Mouse (Mus musculus) liver, embryonic 16.5 days (tissue): ENCODE results near the gene Rad9a. TPM values are rescaled to one million over a fixed set of nuclear protein-coding genes. Genes with fewer than 3 reads are reported as not detected.

ENCODE experiments used
- ATAC-seq: fragments of 200-750 bp; cut with Nextera tagmentation; 2 replicates; pipeline ENCODE4 v1.8.0; 2017; ENCODE audit warnings: low read depth, mild to moderate bottlenecking, moderate number of reproducible peaks, moderate library complexity
- H3K27ac ChIP-seq: fragments of 300-500 bp; sonication (generic); 2 replicates; pipeline ENCODE4 v1.5.1; 2014; ENCODE audit warnings: mild to moderate bottlenecking, low read length
- H3K27me3 ChIP-seq: fragments of 300-500 bp; sonication (generic); 2 replicates; pipeline ENCODE4 v1.6.1; 2014; ENCODE audit warnings: low read depth, low read length, mixed read lengths; ENCODE audit not compliant: control insufficient read depth, insufficient read depth
- H3K36me3 ChIP-seq: fragments of 300-500 bp; sonication (generic); 2 replicates; pipeline ENCODE4 v1.6.1; 2014; ENCODE audit warnings: mild to moderate bottlenecking; ENCODE audit not compliant: control insufficient read depth, insufficient read depth
- H3K4me1 ChIP-seq: fragments of 300-500 bp; sonication (generic); 2 replicates; pipeline ENCODE4 v1.6.1; 2014; ENCODE audit warnings: low read depth, low read length, mixed read lengths; ENCODE audit not compliant: control insufficient read depth
- H3K4me2 ChIP-seq: fragments of 300-500 bp; sonication (generic); 2 replicates; pipeline ENCODE4 v1.6.1; 2014; ENCODE audit warnings: low read depth, low read length, mixed read lengths
- H3K4me3 ChIP-seq: fragments of 300-500 bp; sonication (generic); 2 replicates; pipeline ENCODE4 v1.5.1; 2014; ENCODE audit warnings: low read depth, mild to moderate bottlenecking, low read length
- H3K9ac ChIP-seq: fragments of 300-500 bp; sonication (generic); 2 replicates; pipeline ENCODE4 v1.6.1; 2014; ENCODE audit warnings: low read depth, low read length
- H3K9me3 ChIP-seq: fragments of 300-500 bp; sonication (generic); replicated peaks from 2 replicates; pipeline ENCODE4 v1.6.1; 2016; ENCODE audit warnings: low read length; ENCODE audit not compliant: control insufficient read depth
- WGBS: fragments of 180-500 bp; shearing (Covaris S2); extraction: QIAGEN DNeasy Blood & Tissue Kit; methylation state at CpG from one replicate; pipeline ENCODE4 v1.1.7; 2014; ENCODE audit not compliant: insufficient replicate concordance; 5-methylcytosine and 5-hydroxymethylcytosine counted together
- polyA plus RNA-seq: library from polyadenylated mRNA; unstranded; fragments of >200 nt; fragmentation: Nextera tagmentation; extraction: Ambion mirVana; gene quantifications from 2 replicates; pipeline ENCODE4 v1.2.1, GENCODE M21; 2015

Rad9a gene
- polyA plus RNA-seq, 1 experiment from 2014 or later = 14.2 TPM

DNA sequence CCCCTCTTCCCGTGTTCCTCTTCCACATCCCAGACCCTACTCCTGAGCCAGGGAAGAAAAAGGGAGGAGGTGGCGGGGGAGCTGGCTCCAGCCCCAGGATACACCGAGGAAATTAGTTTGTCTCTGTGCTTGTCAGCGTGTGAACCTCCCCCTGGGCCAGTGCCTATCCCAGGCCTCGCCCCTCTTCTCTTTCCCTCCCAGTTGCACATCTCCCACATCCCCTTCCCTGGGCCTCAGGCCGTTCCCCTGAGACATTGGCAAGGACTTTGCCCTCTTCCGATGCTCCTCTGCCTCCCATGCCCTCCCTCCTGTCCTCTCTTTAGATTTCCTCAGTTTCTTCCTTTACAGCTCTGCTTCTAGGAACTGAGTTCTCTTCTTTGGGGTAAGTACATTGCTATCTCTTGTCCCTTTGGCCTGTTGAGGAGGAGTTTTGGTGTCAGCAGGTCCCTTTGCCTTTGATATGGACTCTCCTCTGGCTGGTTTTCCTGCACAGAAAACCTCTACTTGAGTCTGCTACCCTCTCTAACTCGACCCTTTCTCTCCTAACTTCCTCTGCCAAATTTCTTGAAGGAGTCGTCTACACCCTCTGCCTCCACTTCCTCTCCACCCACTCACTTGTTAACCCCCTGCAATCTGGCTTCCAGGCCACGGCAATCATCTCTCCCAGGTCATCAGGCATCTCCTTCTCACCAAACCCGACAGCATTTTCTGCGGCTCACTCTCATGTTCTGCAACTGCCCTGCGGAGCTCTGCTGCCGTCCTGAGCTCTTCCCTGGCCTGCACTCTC, 19.7 kb upstream of the Rad9a start:
- Histone ChIP-seq H3K4me2 (no peak overlapping the region), H3K4me1 (peaks cover 14% of the 10 kb centered on the region), H3K9me3 (no peaks in the 10 kb centered on the region), H3K4me3 (no peak overlapping the region), H3K36me3 (no peaks in the 10 kb centered on the region), H3K27ac (0 out of 2 replicates have a peak overlapping the region, but pooled peaks have one; percentile 15), H3K9ac (no peak overlapping the region), H3K27me3 (peaks cover 29% of the 10 kb centered on the region)
- 29% methylated on average over 14 of the region's 14 CpGs for WGBS
- no peak for ATAC-seq

DNA sequence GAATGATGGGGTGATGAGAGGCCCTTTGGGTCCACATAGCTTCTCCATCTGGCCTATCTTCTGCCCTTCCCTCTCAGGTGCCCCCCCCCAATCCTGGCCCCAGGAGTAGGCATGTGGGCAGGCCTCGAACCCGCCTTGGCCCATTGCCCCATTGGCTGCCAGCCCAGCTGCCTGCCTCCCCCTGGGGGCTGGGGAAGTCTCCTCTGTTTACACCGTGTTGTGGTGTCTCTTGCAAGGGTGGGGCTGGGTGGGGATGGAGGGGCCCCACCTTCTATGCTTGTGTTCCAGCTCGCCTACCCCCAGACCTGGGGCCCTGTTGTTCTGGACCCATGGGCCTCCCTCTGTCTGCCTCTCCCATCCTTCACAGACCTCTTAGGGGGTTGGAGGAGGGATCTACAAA, 19.0 kb upstream of the Rad9a start:
- Histone ChIP-seq H3K9me3 (no peaks in the 10 kb centered on the region), H3K4me3 (no peak overlapping the region), H3K27me3 (peaks cover 36% of the 10 kb centered on the region), H3K9ac (no peak overlapping the region), H3K4me2 (no peak overlapping the region), H3K27ac (no peak overlapping the region), H3K4me1 (peaks cover 14% of the 10 kb centered on the region), H3K36me3 (no peaks in the 10 kb centered on the region)
- no peak for ATAC-seq
- 24% methylated on average over 4 of the region's 4 CpGs for WGBS

DNA sequence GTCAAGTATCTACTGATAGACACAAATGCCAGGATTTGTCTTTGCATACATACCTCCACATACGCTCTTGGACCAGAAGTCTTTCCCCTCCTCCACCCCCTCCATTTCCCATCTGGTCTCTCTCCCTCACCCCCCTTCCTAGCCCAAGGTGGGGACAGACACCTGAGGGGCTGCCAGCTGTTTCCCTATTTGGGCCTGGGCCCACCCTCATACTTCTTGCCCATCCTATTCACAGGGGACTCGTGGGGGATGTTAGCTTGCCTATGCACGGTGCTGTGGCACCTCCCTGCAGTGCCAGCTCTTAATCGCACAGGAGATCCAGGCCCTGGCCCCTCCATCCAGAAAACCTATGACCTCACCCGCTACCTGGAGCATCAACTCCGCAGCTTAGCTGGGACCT, 18.5 kb upstream of the Rad9a start:
- Histone ChIP-seq H3K27me3 (peaks cover 41% of the 10 kb centered on the region), H3K4me3 (no peak overlapping the region), H3K9ac (no peak overlapping the region), H3K4me2 (no peak overlapping the region), H3K27ac (no peak overlapping the region), H3K9me3 (no peaks in the 10 kb centered on the region), H3K36me3 (no peaks in the 10 kb centered on the region), H3K4me1 (peaks cover 15% of the 10 kb centered on the region)
- WGBS = 74% methylated on average over 6 of the region's 6 CpGs
- ATAC-seq = no peak

- Histone ChIP-seq H3K36me3 (no peaks in the 10 kb centered on the region), H3K4me3 (no peak overlapping the region), H3K9me3 (no peaks in the 10 kb centered on the region), H3K27ac (no peak overlapping the region), H3K4me1 (peaks cover 22% of the 10 kb centered on the region), H3K9ac (no peak overlapping the region), H3K27me3 (peaks cover 52% of the 10 kb centered on the region), H3K4me2 (no peak overlapping the region)
- ATAC-seq = no peak
- WGBS = 16% methylated on average over 1 of the region's 1 CpGs
Measured at GRCm38 (mm10) chr19:4218784-4219183, 17.3 kb upstream of the Rad9a start.

DNA sequence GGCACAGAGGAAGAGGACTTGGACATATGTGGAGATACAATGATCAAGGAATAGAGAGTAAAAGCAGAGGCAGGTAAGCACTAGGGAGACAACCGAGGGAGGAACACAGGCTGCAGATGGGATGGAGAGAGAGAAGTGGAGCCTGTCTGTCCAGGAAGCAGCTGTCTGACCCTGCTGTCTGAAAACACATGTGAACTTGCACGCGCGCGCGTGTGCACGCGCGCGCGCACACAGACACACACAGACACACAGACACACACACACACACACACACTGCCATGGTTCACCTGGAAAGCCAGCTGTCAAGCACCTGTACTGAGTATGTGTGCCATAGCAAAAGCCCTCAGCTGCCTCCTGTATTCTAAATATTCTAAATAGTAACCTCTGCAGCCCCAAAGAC, 16.8 kb upstream of the Rad9a start:
- H3K9me3 ChIP-seq = no peaks in the 10 kb centered on the region
- peaks cover 57% of the 10 kb centered on the region for H3K27me3 ChIP-seq
- no peak for ATAC-seq
- WGBS = 69% methylated on average over 11 of the region's 11 CpGs
- H3K4me2 ChIP-seq = no peak overlapping the region
- no peak overlapping the region for H3K27ac ChIP-seq
- no peak overlapping the region for H3K9ac ChIP-seq
- no peaks in the 10 kb centered on the region for H3K36me3 ChIP-seq
- peaks cover 27% of the 10 kb centered on the region for H3K4me1 ChIP-seq
- H3K4me3 ChIP-seq = no peak overlapping the region

DNA sequence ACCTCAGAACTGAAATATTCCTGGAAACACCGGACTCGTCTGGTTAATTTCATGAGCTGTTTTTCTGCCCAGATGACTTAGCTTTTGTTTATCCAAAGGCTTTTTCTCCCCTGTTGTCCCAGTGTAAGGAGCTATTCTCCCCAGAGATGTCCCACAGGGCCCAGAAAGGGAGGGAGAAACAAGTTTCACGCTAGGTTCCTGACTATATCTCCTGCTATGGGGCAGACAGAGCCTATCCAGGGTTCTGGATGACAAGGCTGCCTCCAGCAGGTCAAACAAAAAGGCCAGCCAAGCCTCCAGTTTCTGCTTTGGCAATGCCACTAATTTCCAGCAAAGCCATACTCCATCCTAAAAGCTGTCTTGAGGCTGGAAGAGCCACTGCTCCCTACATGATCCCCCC, 16.4 kb upstream of the Rad9a start:
- Histone ChIP-seq H3K27ac (no peak overlapping the region), H3K9me3 (no peaks in the 10 kb centered on the region), H3K4me2 (no peak overlapping the region), H3K4me1 (peaks cover 30% of the 10 kb centered on the region), H3K36me3 (no peaks in the 10 kb centered on the region), H3K9ac (no peak overlapping the region), H3K4me3 (no peak overlapping the region), H3K27me3 (peaks cover 62% of the 10 kb centered on the region)
- whole genome bisulfite sequencing = 48% methylated on average over 3 of the region's 3 CpGs
- ATAC-seq = no peak

DNA sequence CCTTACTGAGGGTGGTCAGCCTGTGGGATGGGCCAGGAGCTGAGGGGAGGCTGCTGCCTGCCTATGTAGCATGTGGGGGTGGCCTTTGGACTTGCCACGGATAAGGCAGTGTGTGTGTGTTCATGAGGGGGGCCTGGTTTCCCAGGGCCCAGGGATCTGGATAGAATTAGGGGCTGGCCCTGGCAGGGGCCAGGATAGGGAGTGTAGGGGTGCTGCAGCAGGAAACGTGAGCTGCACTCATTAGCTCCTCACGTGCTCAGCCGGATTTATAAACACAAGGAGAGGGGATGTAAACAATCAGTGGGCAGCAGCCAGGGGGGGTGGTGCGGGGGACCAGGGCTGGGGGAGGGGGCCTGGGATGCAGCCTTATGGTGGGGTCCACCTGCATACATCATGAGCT, 15.7 kb upstream of the Rad9a start:
- H3K9ac ChIP-seq = no peak overlapping the region
- no peaks in the 10 kb centered on the region for H3K9me3 ChIP-seq
- peaks cover 69% of the 10 kb centered on the region for H3K27me3 ChIP-seq
- ATAC-seq = no peak
- H3K36me3 ChIP-seq = no peaks in the 10 kb centered on the region
- no peak overlapping the region for H3K27ac ChIP-seq
- H3K4me3 ChIP-seq = no peak overlapping the region
- H3K4me2 ChIP-seq = no peak overlapping the region
- WGBS = 43% methylated on average over 5 of the region's 5 CpGs
- H3K4me1 ChIP-seq = peaks cover 30% of the 10 kb centered on the region

- Histone ChIP-seq H3K4me3 (no peak overlapping the region), H3K36me3 (no peaks in the 10 kb centered on the region), H3K9me3 (no peaks in the 10 kb centered on the region), H3K9ac (no peak overlapping the region), H3K4me2 (no peak overlapping the region), H3K27me3 (peaks cover 74% of the 10 kb centered on the region), H3K4me1 (peaks cover 25% of the 10 kb centered on the region), H3K27ac (no peak overlapping the region)
- no peak for ATAC-seq
- 12% methylated on average over 14 of the region's 14 CpGs for WGBS
Measured at GRCm38 (mm10) chr19:4216041-4216685, 14.7 kb upstream of the Rad9a start.

DNA sequence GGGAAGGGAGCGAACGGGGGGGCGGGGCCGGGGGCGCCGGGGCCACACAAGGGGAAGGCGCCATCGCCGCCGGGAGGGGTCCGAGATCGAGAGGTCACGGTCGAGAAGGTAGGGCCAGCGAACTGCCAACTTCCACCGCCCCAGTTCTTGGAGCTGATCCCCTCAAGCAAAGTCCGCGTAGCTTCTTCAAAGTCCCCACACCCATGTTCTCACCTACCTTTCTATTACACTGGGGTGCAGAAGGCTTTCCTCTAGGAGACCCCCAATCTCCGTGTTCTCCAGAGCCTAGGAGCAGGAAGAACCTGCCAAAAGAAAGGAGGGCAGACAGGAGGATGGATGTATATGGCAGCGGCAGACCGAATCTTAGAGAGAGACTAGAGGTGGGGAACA, 14.0 kb upstream of the Rad9a start:
- H3K9me3 ChIP-seq = no peaks in the 10 kb centered on the region
- H3K4me2 ChIP-seq = peak overlapping the region; percentile 74
- peak overlapping the region; percentile 59 for H3K4me3 ChIP-seq
- H3K9ac ChIP-seq = peak overlapping the region; percentile 61
- peaks cover 76% of the 10 kb centered on the region for H3K27me3 ChIP-seq
- no peak overlapping the region for H3K27ac ChIP-seq
- 2% methylated on average over 15 of the region's 21 CpGs for WGBS
- peaks cover 21% of the 10 kb centered on the region for H3K4me1 ChIP-seq
- no peaks in the 10 kb centered on the region for H3K36me3 ChIP-seq
- ATAC-seq = no peak
